Mouse (Mus musculus) heart, adult 18-20 months (tissue): Measurements from ENCODE around the gene Tmem199. TPM values are rescaled to one million over a fixed set of nuclear protein-coding genes. Genes with fewer than 3 reads are reported as not detected.

Source experiments
- DNase-seq, 2 experiments: peaks; one replicate each; pipeline ENCODE4 v3.0.0; 2021 to 2022; ENCODE audit warnings: mixed read lengths in 1 of 2
- total RNA-seq, 2 experiments: library from RNA; stranded (reverse); gene quantifications; 2 replicates each; pipeline ENCODE4 v1.2.3; 2021

Gene Tmem199
- total RNA-seq, 2 experiments from 2014 or later: 10.4 to 12.2 TPM

GRCm38 (mm10) chr11:78528714-78529113 is 16.7 kb upstream of the Tmem199 start:
- no peak for DNase-seq

- no peak for DNase-seq
These were observed 12.9 kb upstream of the Tmem199 start for GRCm38 (mm10) chr11:78524838-78525237.

- DNase-seq: peak in 1 of 2 experiments; percentile 33
These were observed 11.4 kb upstream of the Tmem199 start for GRCm38 (mm10) chr11:78523241-78523955.

- peak; percentile 58 to 61 for DNase-seq
These were observed 10.6 kb upstream of the Tmem199 start for GRCm38 (mm10) chr11:78522481-78522997.

GRCm38 (mm10) chr11:78521880-78522279 is 9.9 kb upstream of the Tmem199 start:
- DNase-seq: peak in 1 of 2 experiments; percentile 35

- DNase-seq: no peak
These were observed 7.0 kb upstream of the Tmem199 start for GRCm38 (mm10) chr11:78518931-78519330.

GRCm38 (mm10) chr11:78515549-78516325 is 3.8 kb upstream of the Tmem199 start:
- no peak for DNase-seq

- DNase-seq: no peak
These were observed 1.3 kb upstream of the Tmem199 start for GRCm38 (mm10) chr11:78513106-78513790.

- DNase-seq: no peak
These were observed 2.8 kb downstream of the Tmem199 start for GRCm38 (mm10) chr11:78509148-78509547.

- DNase-seq: no peak
These were observed 6.5 kb downstream of the Tmem199 start for GRCm38 (mm10) chr11:78505430-78505829.

- no peak for DNase-seq
These were observed 8.9 kb downstream of the Tmem199 start, which contains the start of gene Sebox for GRCm38 (mm10) chr11:78502909-78503650. TSS of gene Sebox (plus strand) at chr11:78503447.

- no peak for DNase-seq
These were observed 10.4 kb downstream of the Tmem199 start for GRCm38 (mm10) chr11:78501529-78501928.

- no peak for DNase-seq
These were observed 11.3 kb downstream of the Tmem199 start for GRCm38 (mm10) chr11:78500623-78501202.

- no peak for DNase-seq
These were observed 12.4 kb downstream of the Tmem199 start for GRCm38 (mm10) chr11:78499543-78499942.

GRCm38 (mm10) chr11:78499004-78499403 is 13.0 kb downstream of the Tmem199 start, which contains the start of gene Vtn:
TSS of gene Vtn (plus strand) at chr11:78499091.
- peak; percentile 56 to 73 for DNase-seq

GRCm38 (mm10) chr11:78497544-78498522 is 14.1 kb downstream of the Tmem199 start, which contains the start of gene Sarm1:
TSS of gene Sarm1 (minus strand) at chr11:78497754.
- peak; percentile 93 to 95 for DNase-seq

GRCm38 (mm10) chr11:78497071-78497541 is 14.9 kb downstream of the Tmem199 start:
- no peak for DNase-seq

GRCm38 (mm10) chr11:78495904-78496303 is 16.1 kb downstream of the Tmem199 start:
- DNase-seq: peak in 1 of 2 experiments; percentile 51

GRCm38 (mm10) chr11:78490781-78491241 is 21.2 kb downstream of the Tmem199 start:
- DNase-seq: no peak

GRCm38 (mm10) chr11:78488168-78488567 is 23.8 kb downstream of the Tmem199 start:
- peak; percentile 60 to 87 for DNase-seq
